Mouse (Mus musculus): ENCODE measurements around the gene Ccdc69.

GRCm38 (mm10) chr11:55105389-55105788, 27.5 kb upstream of the Ccdc69 start:
- TF ChIP-seq GATA1 (IDR thresholded peaks at IDR 0.05; ENCODE audit: borderline replicate concordance, low read length), result no peak
- TF ChIP-seq FLI1 (IDR thresholded peaks at IDR 0.05; ENCODE audit: low read length), result no peak

Data from megakaryocyte, embryonic 14.5 days (primary cell).